Mouse (Mus musculus): ENCODE results near the gene 9430097D07Rik.
A peak's percentile ranks its signal among the peaks of the same experiment; 100 is the strongest.

GRCm38 (mm10) chr2:32524536-32525031 lies 50.9 kb downstream of the 9430097D07Rik start:
- no peak for TF ChIP-seq CTCF (IDR thresholded peaks at IDR 0.05; ENCODE audit: low read depth)
- TF ChIP-seq EP300 (IDR thresholded peaks at IDR 0.05; ENCODE audit: low read depth) = peak; percentile 75

All from liver, postnatal 0 days (tissue).